Mouse (Mus musculus) MEL (cell line): ENCODE measurements around the gene Sipa1l3. TPM values are rescaled to one million over a fixed set of nuclear protein-coding genes. Genes with fewer than 3 reads are reported as not detected.

Experiments used
- DNase-seq: peaks from one replicate; pipeline ENCODE4 v3.0.0; 2011; ENCODE audit warnings: low read depth, low spot score
- H3K27ac ChIP-seq: 2 replicates; pipeline ENCODE4 v1.5.1; 2012; ENCODE audit warnings: low read depth, mild to moderate bottlenecking, control low read depth, low read length, moderate library complexity; ENCODE audit not compliant: control insufficient read depth
- H3K27me3 ChIP-seq, 2 experiments: fragments of 150-350 bp in 1 of 2; sonication (generic) in 1 of 2; 2 replicates each; pipeline ENCODE4 v1.6.1; 2012; ENCODE audit warnings: low read length in 2 of 2, mild to moderate bottlenecking in 2 of 2, improper control_type of control experiment in 1 of 2, moderate library complexity in 1 of 2; ENCODE audit not compliant: insufficient read depth in 2 of 2, control insufficient read depth in 1 of 2
- H3K36me3 ChIP-seq, 2 experiments: 2 replicates each; pipeline ENCODE4 v1.6.1; 2012 to 2014; ENCODE audit warnings: low read length in 2 of 2, improper control_type of control experiment in 1 of 2, inconsistent platforms in 1 of 2, mild to moderate bottlenecking in 1 of 2; ENCODE audit not compliant: insufficient read depth in 2 of 2, control insufficient read depth in 1 of 2
- H3K4me1 ChIP-seq, 2 experiments: fragments of 150-350 bp in 1 of 2; sonication (generic) in 1 of 2; 2 replicates each; pipeline ENCODE4 v1.6.1; 2012; ENCODE audit warnings: low read length in 2 of 2, improper control_type of control experiment in 1 of 2, mild to moderate bottlenecking in 1 of 2; ENCODE audit not compliant: insufficient read depth in 2 of 2, control insufficient read depth in 1 of 2
- H3K4me3 ChIP-seq, 2 experiments: fragments of 150-350 bp in 1 of 2; sonication (generic) in 1 of 2; 2 replicates each; pipeline ENCODE4 v1.5.1; 2012; ENCODE audit warnings: low read depth in 2 of 2, low read length in 2 of 2, mild to moderate bottlenecking in 2 of 2, moderate library complexity in 2 of 2, control low read depth in 1 of 2, improper control_type of control experiment in 1 of 2; ENCODE audit not compliant: control insufficient read depth in 1 of 2, insufficient read depth in 1 of 2
- H3K79me2 ChIP-seq: 2 replicates; pipeline ENCODE4 v1.6.1; 2012; ENCODE audit warnings: mild to moderate bottlenecking, low read length, moderate library complexity; ENCODE audit not compliant: control insufficient read depth, poor library complexity, insufficient read depth
- H3K9ac ChIP-seq: 2 replicates; pipeline ENCODE4 v1.6.1; 2012; ENCODE audit warnings: low read depth, mild to moderate bottlenecking, control low read depth, low read length, moderate library complexity; ENCODE audit not compliant: control insufficient read depth, poor library complexity, severe bottlenecking
- H3K9me3 ChIP-seq: fragments of 150-350 bp; sonication (generic); replicated peaks from 2 replicates; pipeline ENCODE4 v1.6.1; 2012; ENCODE audit warnings: mild to moderate bottlenecking, low read length, improper control_type of control experiment, moderate library complexity; ENCODE audit not compliant: insufficient read depth
- BHLHE40 ChIP-seq: IDR thresholded peaks from 2 replicates; pipeline ENCODE4 v1.6.1; 2012; ENCODE audit warnings: low read depth, mild to moderate bottlenecking, inconsistent platforms, low read length, improper control_type of control experiment, borderline replicate concordance
- CHD2 ChIP-seq: IDR thresholded peaks from 2 replicates; pipeline ENCODE4 v1.6.1; 2011; ENCODE audit warnings: low read length, improper control_type of control experiment
- CTCF ChIP-seq, 3 experiments: IDR thresholded peaks in 2 of 3; conservative IDR thresholded peaks in 1 of 3; 2 replicates each; pipeline ENCODE4 v1.5.1; 2011 to 2012; ENCODE audit warnings: low read length in 3 of 3, low read depth in 2 of 3, mild to moderate bottlenecking in 2 of 3, improper control_type of control experiment in 1 of 3, inconsistent platforms in 1 of 3, mixed read lengths in 1 of 3, moderate library complexity in 1 of 3; ENCODE audit not compliant: control insufficient read depth in 1 of 3, insufficient read depth in 1 of 3, poor library complexity in 1 of 3, severe bottlenecking in 1 of 3
- E2F4 ChIP-seq: IDR thresholded peaks from 2 replicates; pipeline ENCODE4 v1.6.1; 2011; ENCODE audit warnings: low read depth, low read length, improper control_type of control experiment, borderline replicate concordance
- ELF1 ChIP-seq: IDR thresholded peaks from 2 replicates; pipeline ENCODE4 v1.6.1; 2014; ENCODE audit warnings: low read depth, mild to moderate bottlenecking, inconsistent platforms, low read length, improper control_type of control experiment, moderate library complexity
- EP300 ChIP-seq, 2 experiments: IDR thresholded peaks; 2 replicates each; pipeline ENCODE4 v1.6.1; 2011; ENCODE audit warnings: improper control_type of control experiment in 2 of 2, low read length in 2 of 2, low read depth in 1 of 2, mild to moderate bottlenecking in 1 of 2
- GATA1 ChIP-seq: IDR thresholded peaks from 2 replicates; pipeline ENCODE4 v1.6.1; 2011; ENCODE audit warnings: low read depth, low read length, improper control_type of control experiment
- HCFC1 ChIP-seq: IDR thresholded peaks from 2 replicates; pipeline ENCODE4 v1.6.1; 2012; ENCODE audit warnings: low read depth, mild to moderate bottlenecking, inconsistent platforms, low read length, improper control_type of control experiment, moderate library complexity
- JUND ChIP-seq: IDR thresholded peaks from 2 replicates; pipeline ENCODE4 v1.6.1; 2011; ENCODE audit warnings: low read depth, mild to moderate bottlenecking, improper control_type of control experiment, low read length
- KAT2A ChIP-seq: conservative IDR thresholded peaks from 2 replicates; pipeline ENCODE4 v1.6.1; 2012; ENCODE audit warnings: low read depth, low read length, improper control_type of control experiment, inconsistent platforms
- MAFK ChIP-seq: IDR thresholded peaks from 2 replicates; pipeline ENCODE4 v1.6.1; 2011; ENCODE audit warnings: low read depth, mild to moderate bottlenecking, low read length, improper control_type of control experiment, borderline replicate concordance
- MAZ ChIP-seq: IDR thresholded peaks from 2 replicates; pipeline ENCODE4 v1.6.1; 2012; ENCODE audit warnings: low read depth, mild to moderate bottlenecking, inconsistent platforms, low read length, improper control_type of control experiment
- MYB ChIP-seq: IDR thresholded peaks from 2 replicates; pipeline ENCODE4 v1.6.1; 2011; ENCODE audit warnings: mild to moderate bottlenecking, low read depth, low read length, improper control_type of control experiment
- MYC ChIP-seq: IDR thresholded peaks from 2 replicates; pipeline ENCODE4 v1.6.1; 2011; ENCODE audit warnings: low read depth, mild to moderate bottlenecking, low read length, improper control_type of control experiment, moderate library complexity
- NRF1 ChIP-seq: IDR thresholded peaks from 2 replicates; pipeline ENCODE4 v1.6.1; 2014; ENCODE audit warnings: low read depth, mild to moderate bottlenecking, inconsistent platforms, low read length, improper control_type of control experiment, moderate library complexity; ENCODE audit not compliant: poor library complexity, insufficient read depth, severe bottlenecking
- RAD21 ChIP-seq: IDR thresholded peaks from 2 replicates; pipeline ENCODE4 v1.6.1; 2011; ENCODE audit warnings: mild to moderate bottlenecking, low read depth, low read length, improper control_type of control experiment
- RCOR1 ChIP-seq: IDR thresholded peaks from 2 replicates; pipeline ENCODE4 v1.6.1; 2012; ENCODE audit warnings: low read depth, mild to moderate bottlenecking, inconsistent platforms, low read length, improper control_type of control experiment
- TAL1 ChIP-seq: IDR thresholded peaks from 2 replicates; pipeline ENCODE4 v1.6.1; 2012; ENCODE audit warnings: mild to moderate bottlenecking, inconsistent platforms, low read length, moderate library complexity, mixed read lengths
- TCF12 ChIP-seq: IDR thresholded peaks from 2 replicates; pipeline ENCODE4 v1.6.1; 2014; ENCODE audit warnings: low read depth, mild to moderate bottlenecking, inconsistent platforms, low read length, improper control_type of control experiment, moderate library complexity
- UBTF ChIP-seq: IDR thresholded peaks from 2 replicates; pipeline ENCODE4 v1.6.1; 2012; ENCODE audit warnings: low read depth, mild to moderate bottlenecking, inconsistent platforms, low read length, improper control_type of control experiment, moderate library complexity, borderline replicate concordance; ENCODE audit not compliant: insufficient read depth
- USF1 ChIP-seq: IDR thresholded peaks from 2 replicates; pipeline ENCODE4 v1.6.1; 2014; ENCODE audit warnings: low read depth, mild to moderate bottlenecking, inconsistent platforms, low read length, improper control_type of control experiment, moderate library complexity
- ZC3H11A ChIP-seq: IDR thresholded peaks from 2 replicates; pipeline ENCODE4 v1.6.1; 2012; ENCODE audit warnings: low read depth, mild to moderate bottlenecking, inconsistent platforms, low read length, improper control_type of control experiment
- polyA plus RNA-seq, 2 experiments: library from polyadenylated mRNA; stranded (reverse) in 1 of 2; unstranded in 1 of 2; fragments of >175 nt in 1 of 2; fragments of >200 nt in 1 of 2; gene quantifications; 2 replicates each; pipeline versions ENCODE4 v1.2.1 to v1.2.4; 2012; ENCODE audit warnings: low replicate concordance in 2 of 2, low read depth in 1 of 2; ENCODE audit not compliant: insufficient read length in 2 of 2, insufficient read depth in 1 of 2, missing spikeins in 1 of 2
- total RNA-seq: library from RNA; depleted of rRNA; stranded (reverse); fragments of 300-350 nt; gene quantifications from 2 replicates; pipeline ENCODE4 v1.2.3, GENCODE M21; 2012

Sipa1l3 gene
- total and polyA plus RNA-seq, 3 experiments = 14.9 to 49.4 TPM; not detected in 1

DNA sequence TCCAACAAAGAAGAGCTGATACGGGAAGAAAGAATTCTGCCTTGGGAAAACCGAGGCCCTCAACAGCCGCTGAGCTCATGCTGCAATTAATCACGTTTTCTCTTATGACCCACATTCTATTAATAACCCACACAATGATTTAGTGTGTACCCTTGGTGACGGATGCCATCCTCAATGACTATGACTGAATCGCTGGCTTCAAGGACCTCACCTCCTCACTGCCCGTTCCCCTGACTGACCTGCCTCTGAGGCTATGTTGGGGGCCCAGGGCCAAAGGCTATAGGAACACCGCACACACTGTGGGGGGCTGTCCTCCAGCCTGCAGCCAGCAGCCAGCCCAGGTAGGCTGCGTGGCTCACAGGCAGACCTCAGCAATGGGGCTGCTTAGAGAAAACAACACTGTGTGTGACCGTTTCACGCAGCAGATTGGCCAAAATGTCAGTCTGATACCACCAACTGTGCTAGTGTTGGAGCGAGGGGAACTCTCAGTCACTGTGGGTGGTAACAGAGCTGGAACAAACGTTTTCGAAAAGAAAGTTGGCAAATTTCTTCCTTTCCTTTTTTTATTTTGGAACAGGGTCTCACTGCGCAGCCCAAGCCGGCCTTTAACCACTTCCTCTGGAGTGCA is 79.7 kb downstream of the Sipa1l3 start:
- H3K4me3 ChIP-seq = no peak overlapping the region
- DNase-seq = no peak
- no peak overlapping the region for H3K9ac ChIP-seq
- H3K4me1 ChIP-seq = no peaks in the 10 kb centered on the region
- TF ChIP-seq NRF1 (no peak), MYB (no peak), CTCF (IDR thresholded peaks at IDR 0.05 in 2 of 3, conservative IDR thresholded peaks at IDR 0.05 in 1 of 3; ENCODE audit: control insufficient read depth in 1 of 3, insufficient read depth in 1 of 3, low read depth in 2 of 3, low read length in 3 of 3, poor library complexity in 1 of 3, severe bottlenecking in 1 of 3) (no peak), ELF1 (no peak), BHLHE40 (no peak), EP300 (IDR thresholded peaks at IDR 0.05; ENCODE audit: low read depth in 1 of 2, low read length in 2 of 2) (no peak), UBTF (no peak), CHD2 (no peak)
- H3K27me3 ChIP-seq = no peaks in the 10 kb centered on the region
- no peaks in the 10 kb centered on the region for H3K36me3 ChIP-seq
- H3K27ac ChIP-seq = no peak overlapping the region
- no peaks in the 10 kb centered on the region for H3K79me2 ChIP-seq
- H3K9me3 ChIP-seq = no peaks in the 10 kb centered on the region

DNA sequence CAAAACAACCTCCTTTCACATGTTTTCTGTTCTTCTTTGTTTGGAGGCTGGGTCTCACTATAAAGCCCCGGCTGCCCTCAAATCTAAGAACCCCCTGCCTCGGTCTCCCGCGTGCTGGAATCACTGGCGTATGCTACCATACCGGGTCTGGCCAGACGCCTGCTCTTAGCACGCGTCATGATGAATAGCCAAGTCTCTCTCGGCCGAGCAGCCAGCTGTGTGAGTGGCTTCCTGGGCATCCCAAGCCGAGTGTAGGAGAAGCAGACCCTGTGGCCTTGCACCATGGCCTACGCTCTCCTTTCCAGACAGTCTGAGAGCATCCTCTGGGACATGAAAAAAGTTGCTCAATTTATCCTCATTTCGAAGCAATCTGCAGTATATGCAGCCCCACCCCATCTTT is 80.2 kb downstream of the Sipa1l3 start:
- no peak for DNase-seq
- Histone ChIP-seq H3K27me3 (no peaks in the 10 kb centered on the region), H3K4me3 (no peak overlapping the region), H3K27ac (no peak overlapping the region), H3K4me1 (no peaks in the 10 kb centered on the region), H3K9ac (no peak overlapping the region), H3K9me3 (no peaks in the 10 kb centered on the region), H3K79me2 (no peaks in the 10 kb centered on the region), H3K36me3 (no peaks in the 10 kb centered on the region)
- TF ChIP-seq GATA1 (no peak), RAD21 (no peak), E2F4 (no peak), ZC3H11A (no peak), MYC (no peak), JUND (no peak)
- TF ChIP-seq, all 39 proteins: peak for 0

GRCm38 (mm10) chr7:29437072-29437471 is 81.4 kb downstream of the Sipa1l3 start:
- TF ChIP-seq RCOR1 = no peak
- no peak for TF ChIP-seq MAFK
- no peak for TF ChIP-seq MYB
- no peak for TF ChIP-seq USF1
- no peak for TF ChIP-seq E2F4
- no peak for TF ChIP-seq TCF12
- no peak for TF ChIP-seq MAZ
- TF ChIP-seq HCFC1 = no peak
- TF ChIP-seq ZC3H11A = no peak
- no peak for TF ChIP-seq MYC
- no peak for TF ChIP-seq TAL1
- no peak for TF ChIP-seq BHLHE40
- TF ChIP-seq KAT2A = no peak
- no peak overlapping the region for H3K27ac ChIP-seq
- no peaks in the 10 kb centered on the region for H3K9me3 ChIP-seq
- no peak for DNase-seq
- no peaks in the 10 kb centered on the region for H3K4me1 ChIP-seq
- H3K27me3 ChIP-seq = no peaks in the 10 kb centered on the region
- no peaks in the 10 kb centered on the region for H3K36me3 ChIP-seq
- no peak overlapping the region for H3K9ac ChIP-seq
- H3K79me2 ChIP-seq = no peaks in the 10 kb centered on the region
- no peak overlapping the region for H3K4me3 ChIP-seq
